Mouse (Mus musculus): ENCODE results near the gene Stard7. TPM values are rescaled to one million over a fixed set of nuclear protein-coding genes. Genes with fewer than 3 reads are reported as not detected.
A peak's percentile ranks its signal among the peaks of the same experiment; 100 is the strongest.
"Not testable (repeated sequence)": the region's sequence is repeated elsewhere in the genome, so short reads cannot be mapped to it uniquely, and the experiment has no call there.

The Stard7 gene
- total RNA-seq (2022), result 100 to 1,000 TPM in 2 of 4 experiments, 10 to 100 TPM in 2; 92.3 to 106 (median 97.9) TPM

GRCm38 (mm10) chr2:127269491-127270299, at the start of gene Stard7:
Gene Stard7, plus strand, starts transcription at chr2:127270218.
- peak; percentile 93 to 96 for DNase-seq (ENCODE audit: low spot score in 2 of 2)

GRCm38 (mm10) chr2:127225261-127225660, 44.8 kb upstream of the Stard7 start:
- no peak for DNase-seq (ENCODE audit: low spot score in 2 of 2)

- no peak for DNase-seq (ENCODE audit: low spot score in 2 of 2)
These were observed 32.0 kb upstream of the Stard7 start for GRCm38 (mm10) chr2:127237897-127238610.

GRCm38 (mm10) chr2:127240065-127240464, 30.0 kb upstream of the Stard7 start:
- no peak for DNase-seq (ENCODE audit: low spot score in 2 of 2)

- DNase-seq (ENCODE audit: low spot score in 2 of 2), result peak; percentile 90 to 98
These were observed 22.3 kb upstream of the Stard7 start, which contains the start of the genes Ciao1 and Tmem127 for GRCm38 (mm10) chr2:127247592-127248333. Gene Ciao1, minus strand, starts transcription at chr2:127247816. Gene Tmem127, plus strand, starts transcription at chr2:127247908.

GRCm38 (mm10) chr2:127248334-127249004, 21.5 kb upstream of the Stard7 start:
- peak; percentile 26 to 33 for DNase-seq (ENCODE audit: low spot score in 2 of 2)

- DNase-seq (ENCODE audit: low spot score in 2 of 2), result no peak
These were observed 19.6 kb upstream of the Stard7 start for GRCm38 (mm10) chr2:127250291-127251008.

- no peak for DNase-seq (ENCODE audit: low spot score in 2 of 2)
These were observed 18.6 kb upstream of the Stard7 start for GRCm38 (mm10) chr2:127251457-127251856.

- no peak for DNase-seq (ENCODE audit: low spot score in 2 of 2)
These were observed 18.0 kb upstream of the Stard7 start for GRCm38 (mm10) chr2:127251880-127252527.

- DNase-seq (ENCODE audit: low spot score in 2 of 2), result no peak
These were observed 17.2 kb upstream of the Stard7 start for GRCm38 (mm10) chr2:127252787-127253186.

- no peak for DNase-seq (ENCODE audit: low spot score in 2 of 2)
These were observed 15.3 kb upstream of the Stard7 start for GRCm38 (mm10) chr2:127254604-127255134.

- no peak for DNase-seq (ENCODE audit: low spot score in 2 of 2)
These were observed 14.7 kb upstream of the Stard7 start for GRCm38 (mm10) chr2:127255294-127255693.

GRCm38 (mm10) chr2:127259340-127259739, 10.7 kb upstream of the Stard7 start:
- no peak for DNase-seq (ENCODE audit: low spot score in 2 of 2)

GRCm38 (mm10) chr2:127262480-127262879, 7.5 kb upstream of the Stard7 start:
- DNase-seq (ENCODE audit: low spot score in 2 of 2), result no peak

- DNase-seq (ENCODE audit: low spot score in 2 of 2), result no peak
These were observed 2.2 kb upstream of the Stard7 start for GRCm38 (mm10) chr2:127267854-127268253.

GRCm38 (mm10) chr2:127270300-127271041, 453 bp downstream of the Stard7 start:
- DNase-seq (ENCODE audit: low spot score in 2 of 2), result peak; percentile 72 to 85

GRCm38 (mm10) chr2:127271042-127271515, 1.1 kb downstream of the Stard7 start:
- no peak for DNase-seq (ENCODE audit: low spot score in 2 of 2)

- DNase-seq (ENCODE audit: low spot score in 2 of 2), result not testable (repeated sequence)
These were observed 2.0 kb downstream of the Stard7 start for GRCm38 (mm10) chr2:127272049-127272448.

- DNase-seq (ENCODE audit: low spot score in 2 of 2), result no peak
These were observed 2.8 kb downstream of the Stard7 start for GRCm38 (mm10) chr2:127272806-127273205.

All from left cerebral cortex, adult 8-10 months (tissue).